Mouse (Mus musculus) ES-E14 (cell line): ENCODE results near the gene Chst11.

Experiments used
- HCFC1 ChIP-seq: IDR thresholded peaks from 2 replicates; pipeline ENCODE4 v1.6.1; 2012; ENCODE audit warnings: low read length, inconsistent platforms, borderline replicate concordance; ENCODE audit not compliant: insufficient read depth
- ZNF384 ChIP-seq: IDR thresholded peaks from 2 replicates; pipeline ENCODE4 v1.6.1; 2012; ENCODE audit warnings: low read depth, low read length, inconsistent platforms

- TF ChIP-seq HCFC1, result no peak
- no peak for TF ChIP-seq ZNF384
Observed at GRCm38 (mm10) chr10:83228626-83229025, 243.3 kb downstream of the Chst11 start.
